Mouse (Mus musculus): ENCODE data around the gene Rfx8. TPM values are rescaled to one million over a fixed set of nuclear protein-coding genes. Genes with fewer than 3 reads are reported as not detected.
A peak's percentile ranks its signal among the peaks of the same experiment; 100 is the strongest.

Gene Rfx8
- polyA plus RNA-seq, 1 experiment from 2014 or later = 0.15 TPM

GRCm38 (mm10) chr1:39729919-39730318 lies 9.1 kb upstream of the Rfx8 start:
- DNase-seq (ENCODE audit: low spot score, missing footprints) = no peak
- ATAC-seq (ENCODE audit: low FRiP score) = no peak
- 83% methylated on average over 6 of the region's 6 CpGs for WGBS
- H3K4me1 ChIP-seq (ENCODE audit: control insufficient read depth, insufficient read depth, low read length) = no peaks in the 10 kb centered on the region; the same call in 1 of the 2 replicates
- no peaks in the 10 kb centered on the region for H3K9me3 ChIP-seq (ENCODE audit: control insufficient read depth, low read length)
- H3K4me2 ChIP-seq = no peak overlapping the region
- no peak overlapping the region for H3K9ac ChIP-seq (ENCODE audit: low read length)
- no peaks in the 10 kb centered on the region for H3K27me3 ChIP-seq (ENCODE audit: control insufficient read depth, insufficient read depth, low read length)
- H3K4me3 ChIP-seq (ENCODE audit: low read depth, low read length) = no peak overlapping the region
- H3K36me3 ChIP-seq (ENCODE audit: control insufficient read depth, insufficient read depth, low read length) = no peaks in the 10 kb centered on the region
- H3K27ac ChIP-seq (ENCODE audit: low read depth, low read length) = no peak overlapping the region

- H3K27ac ChIP-seq (ENCODE audit: low read depth, low read length) = no peak overlapping the region
- no peak for DNase-seq (ENCODE audit: low spot score, missing footprints)
Observed at GRCm38 (mm10) chr1:39721351-39721726, 542 bp upstream of the Rfx8 start.

GRCm38 (mm10) chr1:39720186-39720585 lies 611 bp downstream of the Rfx8 start:
- Histone ChIP-seq H3K4me1 (ENCODE audit: control insufficient read depth, insufficient read depth, low read length) (peaks cover 3% of the 10 kb centered on the region; the same call in 1 of the 2 replicates), H3K9me3 (ENCODE audit: control insufficient read depth, low read length) (no peaks in the 10 kb centered on the region), H3K9ac (ENCODE audit: low read length) (peak overlapping the region; percentile 81), H3K36me3 (ENCODE audit: control insufficient read depth, insufficient read depth, low read length) (no peaks in the 10 kb centered on the region), H3K4me3 (ENCODE audit: low read depth, low read length) (peak overlapping the region; percentile 53; the same call in 1 of the 2 replicates), H3K27me3 (ENCODE audit: control insufficient read depth, insufficient read depth, low read length) (no peaks in the 10 kb centered on the region; the same call in 1 of the 2 replicates), H3K4me2 (peak overlapping the region; percentile 78), H3K27ac (ENCODE audit: low read depth, low read length) (no peak overlapping the region)
- 40% methylated on average over 2 of the region's 2 CpGs for WGBS
- DNase-seq (ENCODE audit: low spot score, missing footprints) (no peak), ATAC-seq (ENCODE audit: low FRiP score) (no peak)

More at GRCm38 (mm10) chr1:39721351-39721726, 542 bp upstream of the Rfx8 start:
- H3K36me3 ChIP-seq (ENCODE audit: control insufficient read depth, insufficient read depth, low read length) = no peaks in the 10 kb centered on the region
- H3K4me2 ChIP-seq = peak overlapping the region; percentile 78
- H3K9ac ChIP-seq (ENCODE audit: low read length) = peak overlapping the region; percentile 81; the same call in 1 of the 2 replicates
- H3K27me3 ChIP-seq (ENCODE audit: control insufficient read depth, insufficient read depth, low read length) = no peaks in the 10 kb centered on the region; the same call in 1 of the 2 replicates
- peak; percentile 54; the same call in 1 of the 2 replicates for ATAC-seq (ENCODE audit: low FRiP score)
- WGBS = 23% methylated on average over 9 of the region's 9 CpGs
- H3K9me3 ChIP-seq (ENCODE audit: control insufficient read depth, low read length) = no peaks in the 10 kb centered on the region
- peaks cover 3% of the 10 kb centered on the region; the same call in 1 of the 2 replicates for H3K4me1 ChIP-seq (ENCODE audit: control insufficient read depth, insufficient read depth, low read length)
- peak overlapping the region; percentile 53 for H3K4me3 ChIP-seq (ENCODE audit: low read depth, low read length)

GRCm38 (mm10) chr1:39715551-39715950 lies 5.2 kb downstream of the Rfx8 start:
- Histone ChIP-seq H3K4me3 (ENCODE audit: low read depth, low read length) (no peak overlapping the region), H3K27me3 (ENCODE audit: control insufficient read depth, insufficient read depth, low read length) (no peaks in the 10 kb centered on the region; the same call in 1 of the 2 replicates), H3K9ac (ENCODE audit: low read length) (no peak overlapping the region), H3K27ac (ENCODE audit: low read depth, low read length) (no peak overlapping the region), H3K9me3 (ENCODE audit: control insufficient read depth, low read length) (no peaks in the 10 kb centered on the region), H3K36me3 (ENCODE audit: control insufficient read depth, insufficient read depth, low read length) (no peaks in the 10 kb centered on the region), H3K4me2 (no peak overlapping the region), H3K4me1 (ENCODE audit: control insufficient read depth, insufficient read depth, low read length) (no peaks in the 10 kb centered on the region; the same call in 1 of the 2 replicates)
- ATAC-seq (ENCODE audit: low FRiP score) (no peak), DNase-seq (ENCODE audit: low spot score, missing footprints) (peak; percentile 77)
- 90% methylated on average over 7 of the region's 7 CpGs for WGBS

- Histone ChIP-seq H3K4me2 (no peak overlapping the region), H3K4me3 (ENCODE audit: low read depth, low read length) (no peak overlapping the region), H3K9me3 (ENCODE audit: control insufficient read depth, low read length) (no peaks in the 10 kb centered on the region), H3K9ac (ENCODE audit: low read length) (no peak overlapping the region), H3K36me3 (ENCODE audit: control insufficient read depth, insufficient read depth, low read length) (no peaks in the 10 kb centered on the region), H3K27ac (ENCODE audit: low read depth, low read length) (no peak overlapping the region), H3K27me3 (ENCODE audit: control insufficient read depth, insufficient read depth, low read length) (no peaks in the 10 kb centered on the region), H3K4me1 (ENCODE audit: control insufficient read depth, insufficient read depth, low read length) (no peaks in the 10 kb centered on the region)
- WGBS = 92% methylated on average over 3 of the region's 3 CpGs
- ATAC-seq (ENCODE audit: low FRiP score) (no peak), DNase-seq (ENCODE audit: low spot score, missing footprints) (no peak)
Observed at GRCm38 (mm10) chr1:39714729-39715128, 6.1 kb downstream of the Rfx8 start.

GRCm38 (mm10) chr1:39713842-39714658 lies 6.7 kb downstream of the Rfx8 start:
- no peaks in the 10 kb centered on the region for H3K36me3 ChIP-seq (ENCODE audit: control insufficient read depth, insufficient read depth, low read length)
- ATAC-seq (ENCODE audit: low FRiP score) (no peak), DNase-seq (ENCODE audit: low spot score, missing footprints) (no peak)
- WGBS = 76% methylated on average over 16 of the region's 16 CpGs
- no peak overlapping the region for H3K9ac ChIP-seq (ENCODE audit: low read length)
- H3K9me3 ChIP-seq (ENCODE audit: control insufficient read depth, low read length) = no peaks in the 10 kb centered on the region
- no peaks in the 10 kb centered on the region for H3K27me3 ChIP-seq (ENCODE audit: control insufficient read depth, insufficient read depth, low read length)
- H3K27ac ChIP-seq (ENCODE audit: low read depth, low read length) = no peak overlapping the region
- no peak overlapping the region for H3K4me3 ChIP-seq (ENCODE audit: low read depth, low read length)
- H3K4me2 ChIP-seq = no peak overlapping the region
- no peaks in the 10 kb centered on the region for H3K4me1 ChIP-seq (ENCODE audit: control insufficient read depth, insufficient read depth, low read length)

- no peak for ATAC-seq (ENCODE audit: low FRiP score)
Observed at GRCm38 (mm10) chr1:39713300-39713699, 7.5 kb downstream of the Rfx8 start.

GRCm38 (mm10) chr1:39712261-39712660 lies 8.5 kb downstream of the Rfx8 start:
- ATAC-seq (ENCODE audit: low FRiP score) (no peak), DNase-seq (ENCODE audit: low spot score, missing footprints) (no peak)
- Histone ChIP-seq H3K9ac (ENCODE audit: low read length) (no peak overlapping the region), H3K36me3 (ENCODE audit: control insufficient read depth, insufficient read depth, low read length) (no peaks in the 10 kb centered on the region), H3K4me1 (ENCODE audit: control insufficient read depth, insufficient read depth, low read length) (no peaks in the 10 kb centered on the region), H3K27ac (ENCODE audit: low read depth, low read length) (no peak overlapping the region), H3K27me3 (ENCODE audit: control insufficient read depth, insufficient read depth, low read length) (no peaks in the 10 kb centered on the region), H3K4me2 (no peak overlapping the region), H3K4me3 (ENCODE audit: low read depth, low read length) (no peak overlapping the region), H3K9me3 (ENCODE audit: control insufficient read depth, low read length) (no peaks in the 10 kb centered on the region)
- WGBS = 90% methylated on average over 7 of the region's 7 CpGs

More at GRCm38 (mm10) chr1:39713300-39713699, 7.5 kb downstream of the Rfx8 start:
- no peak overlapping the region for H3K4me3 ChIP-seq (ENCODE audit: low read depth, low read length)
- 86% methylated on average over 8 of the region's 8 CpGs for WGBS
- no peaks in the 10 kb centered on the region for H3K9me3 ChIP-seq (ENCODE audit: control insufficient read depth, low read length)
- H3K36me3 ChIP-seq (ENCODE audit: control insufficient read depth, insufficient read depth, low read length) = no peaks in the 10 kb centered on the region
- no peaks in the 10 kb centered on the region for H3K4me1 ChIP-seq (ENCODE audit: control insufficient read depth, insufficient read depth, low read length)
- no peak overlapping the region for H3K27ac ChIP-seq (ENCODE audit: low read depth, low read length)
- H3K9ac ChIP-seq (ENCODE audit: low read length) = no peak overlapping the region
- no peak for DNase-seq (ENCODE audit: low spot score, missing footprints)
- H3K4me2 ChIP-seq = no peak overlapping the region
- H3K27me3 ChIP-seq (ENCODE audit: control insufficient read depth, insufficient read depth, low read length) = no peaks in the 10 kb centered on the region

GRCm38 (mm10) chr1:39710604-39711003 lies 10.2 kb downstream of the Rfx8 start:
- no peak overlapping the region for H3K27ac ChIP-seq (ENCODE audit: low read depth, low read length)
- H3K4me3 ChIP-seq (ENCODE audit: low read depth, low read length) = no peak overlapping the region
- no peak for ATAC-seq (ENCODE audit: low FRiP score)
- no peaks in the 10 kb centered on the region for H3K36me3 ChIP-seq (ENCODE audit: control insufficient read depth, insufficient read depth, low read length)
- 70% methylated on average over 4 of the region's 4 CpGs for WGBS
- H3K4me1 ChIP-seq (ENCODE audit: control insufficient read depth, insufficient read depth, low read length) = no peaks in the 10 kb centered on the region
- DNase-seq (ENCODE audit: low spot score, missing footprints) = no peak
- H3K9ac ChIP-seq (ENCODE audit: low read length) = no peak overlapping the region
- no peaks in the 10 kb centered on the region for H3K9me3 ChIP-seq (ENCODE audit: control insufficient read depth, low read length)
- no peak overlapping the region for H3K4me2 ChIP-seq
- H3K27me3 ChIP-seq (ENCODE audit: control insufficient read depth, insufficient read depth, low read length) = no peaks in the 10 kb centered on the region

Measured in midbrain, embryonic 11.5 days (tissue).